Mouse (Mus musculus) liver, embryonic 13.5 days (tissue): ENCODE results near the gene Msl3l2. TPM values are rescaled to one million over a fixed set of nuclear protein-coding genes. Genes with fewer than 3 reads are reported as not detected.

Source experiments
- ATAC-seq: fragments of 200-750 bp; cut with Nextera tagmentation; 2 replicates; pipeline ENCODE4 v1.8.0; 2017; ENCODE audit warnings: low read depth, mild to moderate bottlenecking, moderate number of reproducible peaks, moderate library complexity
- DNase-seq: peaks from one replicate; pipeline ENCODE4 v3.0.0; 2022
- H3K27ac ChIP-seq: fragments of 300-500 bp; sonication (generic); 2 replicates; pipeline ENCODE4 v1.5.1; 2015; ENCODE audit warnings: moderate library complexity, mild to moderate bottlenecking, inconsistent platforms
- H3K27me3 ChIP-seq: fragments of 300-500 bp; sonication (generic); 2 replicates; pipeline ENCODE4 v1.6.1; 2015; ENCODE audit warnings: mild to moderate bottlenecking, inconsistent platforms
- H3K36me3 ChIP-seq: fragments of 300-500 bp; sonication (generic); 2 replicates; pipeline ENCODE4 v1.6.1; 2015; ENCODE audit warnings: mild to moderate bottlenecking, inconsistent platforms
- H3K4me1 ChIP-seq: fragments of 300-500 bp; sonication (generic); replicated peaks from 2 replicates; pipeline ENCODE4 v1.6.1; 2015; ENCODE audit warnings: inconsistent platforms
- H3K4me2 ChIP-seq: fragments of 300-500 bp; sonication (generic); 2 replicates; pipeline ENCODE4 v1.6.1; 2015; ENCODE audit warnings: inconsistent platforms, mild to moderate bottlenecking, moderate library complexity
- H3K4me3 ChIP-seq: fragments of 300-500 bp; sonication (generic); replicated peaks from 2 replicates; pipeline ENCODE4 v1.5.1; 2015; ENCODE audit warnings: mild to moderate bottlenecking, inconsistent platforms
- H3K9ac ChIP-seq: fragments of 300-500 bp; sonication (generic); 2 replicates; pipeline ENCODE4 v1.6.1; 2015; ENCODE audit warnings: mild to moderate bottlenecking, inconsistent platforms
- H3K9me3 ChIP-seq: fragments of 300-500 bp; sonication (generic); replicated peaks from 2 replicates; pipeline ENCODE4 v1.6.1; 2016; ENCODE audit warnings: inconsistent platforms
- WGBS: fragments of 180-500 bp; shearing (Covaris S2); methylation state at CpG from one replicate; pipeline ENCODE4 v1.1.7; 2015; ENCODE audit not compliant: insufficient replicate concordance; 5-methylcytosine and 5-hydroxymethylcytosine counted together
- polyA plus RNA-seq: library from polyadenylated mRNA; unstranded; fragments of >200 nt; fragmentation: Nextera tagmentation; extraction: Ambion mirVana; gene quantifications from 2 replicates; pipeline ENCODE4 v1.2.1, GENCODE M21; 2015

Msl3l2 gene
- polyA plus RNA-seq, 1 experiment from 2014 or later: 0.88 TPM

GRCm38 (mm10) chr10:56115636-56116180 is 9.0 kb downstream of the Msl3l2 start:
- ATAC-seq (peak; percentile 68), DNase-seq (no peak)
- peak overlapping the region; percentile 59 for H3K9ac ChIP-seq
- no peaks in the 10 kb centered on the region for H3K9me3 ChIP-seq
- H3K27me3 ChIP-seq: no peaks in the 10 kb centered on the region
- H3K27ac ChIP-seq: no peak overlapping the region
- WGBS: 26% methylated on average over 24 of the region's 27 CpGs
- peaks cover 6% of the 10 kb centered on the region for H3K4me1 ChIP-seq
- peak overlapping the region; percentile 59 for H3K4me3 ChIP-seq
- H3K4me2 ChIP-seq: peak overlapping the region; percentile 70
- no peaks in the 10 kb centered on the region for H3K36me3 ChIP-seq

GRCm38 (mm10) chr10:56126972-56127371 is 20.3 kb downstream of the Msl3l2 start:
- WGBS: 71% methylated on average over 1 of the region's 1 CpGs
- Histone ChIP-seq H3K9ac (no peak overlapping the region), H3K9me3 (no peaks in the 10 kb centered on the region), H3K4me1 (no peaks in the 10 kb centered on the region), H3K4me3 (no peak overlapping the region), H3K4me2 (no peak overlapping the region), H3K36me3 (no peaks in the 10 kb centered on the region), H3K27me3 (no peaks in the 10 kb centered on the region), H3K27ac (no peak overlapping the region)
- ATAC-seq: no peak
- DNase-seq: no peak

GRCm38 (mm10) chr10:56129642-56130041 is 22.9 kb downstream of the Msl3l2 start:
- H3K9me3 ChIP-seq: no peaks in the 10 kb centered on the region
- no peak overlapping the region for H3K4me3 ChIP-seq
- H3K36me3 ChIP-seq: no peaks in the 10 kb centered on the region

GRCm38 (mm10) chr10:56137191-56137590 is 30.5 kb downstream of the Msl3l2 start:
- WGBS: 75% methylated on average over 5 of the region's 5 CpGs
- H3K9ac ChIP-seq: no peak overlapping the region
- ATAC-seq: no peak

More at GRCm38 (mm10) chr10:56129642-56130041, 22.9 kb downstream of the Msl3l2 start:
- ATAC-seq (no peak), DNase-seq (no peak)
- WGBS: 73% methylated on average over 2 of the region's 2 CpGs
- Histone ChIP-seq H3K9ac (no peak overlapping the region), H3K27me3 (no peaks in the 10 kb centered on the region), H3K4me1 (no peaks in the 10 kb centered on the region), H3K27ac (no peak overlapping the region), H3K4me2 (no peak overlapping the region)

GRCm38 (mm10) chr10:56148920-56149319 is 42.2 kb downstream of the Msl3l2 start:
- no peaks in the 10 kb centered on the region for H3K27me3 ChIP-seq
- H3K36me3 ChIP-seq: no peaks in the 10 kb centered on the region
- no peak overlapping the region for H3K27ac ChIP-seq
- H3K4me1 ChIP-seq: no peaks in the 10 kb centered on the region
- no peak overlapping the region for H3K9ac ChIP-seq
- no peak for DNase-seq
- no peak overlapping the region for H3K4me2 ChIP-seq
- H3K4me3 ChIP-seq: no peak overlapping the region
- H3K9me3 ChIP-seq: no peaks in the 10 kb centered on the region
- WGBS: 75% methylated on average over 3 of the region's 3 CpGs
- no peak for ATAC-seq

More at GRCm38 (mm10) chr10:56137191-56137590, 30.5 kb downstream of the Msl3l2 start:
- Histone ChIP-seq H3K36me3 (no peaks in the 10 kb centered on the region), H3K27ac (no peak overlapping the region), H3K4me1 (no peaks in the 10 kb centered on the region), H3K4me2 (no peak overlapping the region), H3K9me3 (no peaks in the 10 kb centered on the region), H3K4me3 (no peak overlapping the region), H3K27me3 (no peaks in the 10 kb centered on the region)
- DNase-seq: no peak

GRCm38 (mm10) chr10:56156956-56157355 is 50.2 kb downstream of the Msl3l2 start:
- Histone ChIP-seq H3K4me3 (no peak overlapping the region), H3K36me3 (no peaks in the 10 kb centered on the region), H3K4me1 (no peaks in the 10 kb centered on the region), H3K9ac (no peak overlapping the region), H3K27me3 (no peaks in the 10 kb centered on the region), H3K27ac (no peak overlapping the region), H3K9me3 (no peaks in the 10 kb centered on the region), H3K4me2 (no peak overlapping the region)
- no peak for DNase-seq
- 48% methylated on average over 3 of the region's 3 CpGs for WGBS
- ATAC-seq: no peak

GRCm38 (mm10) chr10:56158207-56158606 is 51.5 kb downstream of the Msl3l2 start:
- no peak for ATAC-seq
- Histone ChIP-seq H3K4me2 (no peak overlapping the region), H3K4me1 (no peaks in the 10 kb centered on the region), H3K9me3 (no peaks in the 10 kb centered on the region), H3K9ac (no peak overlapping the region), H3K27me3 (no peaks in the 10 kb centered on the region), H3K4me3 (no peak overlapping the region), H3K36me3 (no peaks in the 10 kb centered on the region), H3K27ac (no peak overlapping the region)
- DNase-seq: no peak
- WGBS: 60% methylated on average over 3 of the region's 3 CpGs

- Histone ChIP-seq H3K4me1 (no peaks in the 10 kb centered on the region), H3K27me3 (no peaks in the 10 kb centered on the region), H3K4me2 (no peak overlapping the region), H3K9ac (no peak overlapping the region), H3K27ac (no peak overlapping the region), H3K36me3 (no peaks in the 10 kb centered on the region), H3K9me3 (no peaks in the 10 kb centered on the region), H3K4me3 (no peak overlapping the region)
- ATAC-seq (no peak), DNase-seq (no peak)
- 57% methylated on average over 2 of the region's 2 CpGs for WGBS
These were observed 52.0 kb downstream of the Msl3l2 start for GRCm38 (mm10) chr10:56158748-56159147.

GRCm38 (mm10) chr10:56164411-56164810 is 57.7 kb downstream of the Msl3l2 start:
- Histone ChIP-seq H3K36me3 (no peaks in the 10 kb centered on the region), H3K27me3 (no peaks in the 10 kb centered on the region), H3K4me1 (no peaks in the 10 kb centered on the region), H3K4me3 (no peak overlapping the region), H3K27ac (no peak overlapping the region), H3K9me3 (no peaks in the 10 kb centered on the region), H3K4me2 (no peak overlapping the region), H3K9ac (no peak overlapping the region)
- ATAC-seq (no peak), DNase-seq (no peak)
- 64% methylated on average over 3 of the region's 3 CpGs for WGBS

GRCm38 (mm10) chr10:56165758-56166157 is 59.0 kb downstream of the Msl3l2 start:
- 70% methylated on average over 4 of the region's 4 CpGs for WGBS

More at GRCm38 (mm10) chr10:56165758-56166157, 59.0 kb downstream of the Msl3l2 start:
- Histone ChIP-seq H3K9ac (no peak overlapping the region), H3K9me3 (no peaks in the 10 kb centered on the region), H3K27me3 (no peaks in the 10 kb centered on the region), H3K27ac (no peak overlapping the region), H3K36me3 (no peaks in the 10 kb centered on the region), H3K4me3 (no peak overlapping the region), H3K4me2 (no peak overlapping the region), H3K4me1 (no peaks in the 10 kb centered on the region)
- no peak for DNase-seq
- no peak for ATAC-seq
